Mouse (Mus musculus): Measurements from ENCODE around the gene Cox17. TPM values are rescaled to one million over a fixed set of nuclear protein-coding genes. Genes with fewer than 3 reads are reported as not detected.

The Cox17 gene
- polyA plus RNA-seq, 1 experiment from 2014 or later: 113 TPM

DNA sequence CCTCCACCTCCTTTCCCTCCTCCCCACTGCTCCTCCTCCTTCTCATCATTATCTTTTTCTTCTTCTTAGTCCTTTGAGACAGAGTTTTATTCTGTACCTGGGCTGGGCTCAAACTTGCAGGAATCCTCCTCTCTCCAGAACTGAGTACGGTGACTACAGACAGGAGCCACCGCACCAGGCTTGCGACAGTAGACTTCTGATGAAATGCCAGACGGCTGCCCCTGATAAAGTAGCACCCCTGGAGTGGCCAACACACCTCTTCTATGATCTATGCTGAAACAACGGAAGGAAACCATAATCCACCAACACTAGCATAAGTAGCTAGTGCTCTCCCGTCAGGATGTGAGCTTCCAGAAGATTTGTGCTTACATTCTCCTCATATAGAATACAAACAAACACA, 40.6 kb downstream of the Cox17 start:
- 85% methylated on average over 6 of the region's 6 CpGs for WGBS
- H3K27me3 ChIP-seq (ENCODE audit: control insufficient read depth, insufficient read depth, low read length): no peaks in the 10 kb centered on the region
- no peak overlapping the region for H3K4me2 ChIP-seq (ENCODE audit: low read depth)
- H3K36me3 ChIP-seq (ENCODE audit: control insufficient read depth, insufficient read depth, low read length): no peaks in the 10 kb centered on the region
- ATAC-seq (ENCODE audit: insufficient read depth, low FRiP score, low TSS enrichment) (no peak), DNase-seq (ENCODE audit: low spot score) (no peak)
- no peak overlapping the region for H3K9ac ChIP-seq (ENCODE audit: low read length)
- no peak overlapping the region for H3K4me3 ChIP-seq (ENCODE audit: low read depth, low read length)
- no peaks in the 10 kb centered on the region for H3K9me3 ChIP-seq (ENCODE audit: control insufficient read depth, low read length)
- H3K27ac ChIP-seq (ENCODE audit: low read depth, low read length): no peak overlapping the region
- H3K4me1 ChIP-seq (ENCODE audit: control insufficient read depth, insufficient read depth, low read length): no peaks in the 10 kb centered on the region

DNA sequence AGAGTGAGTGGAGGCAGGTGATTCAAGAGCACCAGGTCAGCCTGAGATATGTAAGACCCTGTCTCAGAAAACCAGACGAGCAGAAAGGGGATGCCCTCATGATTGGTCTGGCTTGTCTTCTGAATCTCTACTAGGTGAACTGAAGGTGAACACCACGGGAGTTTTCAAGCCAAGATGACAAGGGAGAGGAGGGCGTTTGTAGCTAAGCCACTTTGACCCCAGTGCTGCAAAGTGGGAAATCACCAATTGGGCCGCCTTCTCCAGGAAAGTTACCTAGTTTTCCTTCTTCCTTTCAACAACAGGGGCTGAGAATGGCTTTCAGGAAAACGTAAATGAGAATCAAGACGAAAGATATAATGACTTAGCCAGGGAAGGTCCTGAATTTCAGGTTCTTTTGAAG, 42.0 kb downstream of the Cox17 start:
- no peak overlapping the region for H3K27ac ChIP-seq (ENCODE audit: low read depth, low read length)
- no peaks in the 10 kb centered on the region for H3K36me3 ChIP-seq (ENCODE audit: control insufficient read depth, insufficient read depth, low read length)
- H3K27me3 ChIP-seq (ENCODE audit: control insufficient read depth, insufficient read depth, low read length): no peaks in the 10 kb centered on the region
- no peaks in the 10 kb centered on the region for H3K4me1 ChIP-seq (ENCODE audit: control insufficient read depth, insufficient read depth, low read length)
- DNase-seq (ENCODE audit: low spot score) (no peak), ATAC-seq (ENCODE audit: insufficient read depth, low FRiP score, low TSS enrichment) (no peak)
- H3K9me3 ChIP-seq (ENCODE audit: control insufficient read depth, low read length): no peaks in the 10 kb centered on the region
- H3K4me2 ChIP-seq (ENCODE audit: low read depth): no peak overlapping the region
- H3K4me3 ChIP-seq (ENCODE audit: low read depth, low read length): no peak overlapping the region
- no peak overlapping the region for H3K9ac ChIP-seq (ENCODE audit: low read length)
- 78% methylated on average over 6 of the region's 6 CpGs for WGBS

DNA sequence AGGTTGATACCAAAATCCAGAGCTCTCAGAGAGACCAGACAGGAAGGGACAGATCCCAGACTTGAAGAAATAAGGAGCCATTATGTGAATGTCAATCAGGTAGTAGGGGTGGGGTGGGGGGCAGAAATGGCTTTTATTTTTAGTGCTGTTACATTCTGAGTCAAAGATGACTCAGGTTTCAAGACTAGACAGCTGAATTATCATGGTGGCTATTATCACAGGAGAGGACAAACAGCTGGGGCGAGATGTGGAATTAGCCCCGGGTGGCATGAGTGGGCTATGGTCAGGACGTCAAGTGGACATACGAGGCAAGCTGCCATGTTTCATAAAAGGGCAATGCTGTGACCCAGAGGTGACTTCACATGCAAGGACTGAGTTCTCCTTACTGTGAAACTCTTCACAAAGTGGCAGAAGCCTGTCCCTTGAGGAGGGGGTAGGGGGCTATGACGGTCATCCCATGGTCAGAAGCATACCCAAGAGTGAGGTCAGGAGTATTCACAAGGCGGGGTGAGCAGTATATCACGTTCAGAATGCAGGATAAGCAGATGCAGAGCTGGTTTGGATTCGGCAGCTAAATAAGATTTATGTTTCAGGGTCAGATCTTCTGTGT, 42.6 kb downstream of the Cox17 start:
- Histone ChIP-seq H3K36me3 (ENCODE audit: control insufficient read depth, insufficient read depth, low read length) (no peaks in the 10 kb centered on the region), H3K9ac (ENCODE audit: low read length) (no peak overlapping the region), H3K27ac (ENCODE audit: low read depth, low read length) (no peak overlapping the region), H3K4me2 (ENCODE audit: low read depth) (no peak overlapping the region), H3K4me3 (ENCODE audit: low read depth, low read length) (no peak overlapping the region), H3K4me1 (ENCODE audit: control insufficient read depth, insufficient read depth, low read length) (no peaks in the 10 kb centered on the region), H3K9me3 (ENCODE audit: control insufficient read depth, low read length) (no peaks in the 10 kb centered on the region), H3K27me3 (ENCODE audit: control insufficient read depth, insufficient read depth, low read length) (no peaks in the 10 kb centered on the region)
- no peak for DNase-seq (ENCODE audit: low spot score)
- WGBS: 72% methylated on average over 8 of the region's 8 CpGs
- no peak for ATAC-seq (ENCODE audit: insufficient read depth, low FRiP score, low TSS enrichment)

- Histone ChIP-seq H3K27me3 (ENCODE audit: control insufficient read depth, insufficient read depth, low read length) (no peaks in the 10 kb centered on the region), H3K4me1 (ENCODE audit: control insufficient read depth, insufficient read depth, low read length) (no peaks in the 10 kb centered on the region), H3K4me3 (ENCODE audit: low read depth, low read length) (no peak overlapping the region), H3K4me2 (ENCODE audit: low read depth) (no peak overlapping the region), H3K36me3 (ENCODE audit: control insufficient read depth, insufficient read depth, low read length) (no peaks in the 10 kb centered on the region), H3K9me3 (ENCODE audit: control insufficient read depth, low read length) (no peaks in the 10 kb centered on the region), H3K9ac (ENCODE audit: low read length) (no peak overlapping the region), H3K27ac (ENCODE audit: low read depth, low read length) (no peak overlapping the region)
- DNase-seq (ENCODE audit: low spot score) (no peak), ATAC-seq (ENCODE audit: insufficient read depth, low FRiP score, low TSS enrichment) (no peak)
- 90% methylated on average over 7 of the region's 7 CpGs for WGBS
Observed at GRCm38 (mm10) chr16:38390322-38390721, 43.5 kb downstream of the Cox17 start.

DNA sequence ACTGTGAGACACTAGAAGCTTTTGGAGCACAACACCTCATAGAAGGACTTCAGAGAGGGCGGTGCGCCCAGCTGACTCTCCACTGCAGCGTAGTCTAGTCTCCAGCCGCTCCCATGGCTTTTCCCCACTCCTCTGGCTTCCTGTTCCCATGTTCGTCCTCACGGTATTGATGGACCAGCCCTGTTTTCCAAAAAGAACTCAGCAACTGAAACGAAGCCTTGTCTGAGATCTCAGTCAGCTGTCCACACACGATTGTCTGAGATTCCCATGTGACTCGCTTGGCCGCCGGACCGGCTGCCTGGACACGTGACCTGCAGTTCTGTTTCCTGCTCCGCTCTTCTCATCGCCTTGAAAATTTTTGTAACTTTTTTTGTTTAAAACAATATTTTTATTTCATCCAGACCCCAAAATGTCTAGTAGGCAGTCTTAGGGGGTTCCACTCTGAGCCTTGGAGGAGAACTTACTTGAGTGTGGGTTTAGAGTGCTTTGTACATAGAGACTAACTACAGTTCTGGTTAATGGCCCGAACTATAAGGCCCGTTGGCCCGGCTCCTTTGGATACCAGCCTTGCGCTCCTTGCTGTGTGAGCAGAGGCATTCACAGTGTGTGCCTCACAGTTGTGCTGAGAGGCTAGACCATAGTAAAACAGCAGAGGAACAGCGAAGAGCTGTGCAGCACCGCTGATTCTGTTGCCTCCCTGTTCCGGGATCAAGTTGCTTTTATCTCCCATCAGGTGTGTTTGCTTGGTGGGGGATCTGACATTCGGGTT, 45.5 kb downstream of the Cox17 start:
- DNase-seq (ENCODE audit: low spot score) (no peak), ATAC-seq (ENCODE audit: insufficient read depth, low FRiP score, low TSS enrichment) (no peak)
- Histone ChIP-seq H3K9ac (ENCODE audit: low read length) (no peak overlapping the region), H3K36me3 (ENCODE audit: control insufficient read depth, insufficient read depth, low read length) (no peaks in the 10 kb centered on the region), H3K4me3 (ENCODE audit: low read depth, low read length) (no peak overlapping the region), H3K4me1 (ENCODE audit: control insufficient read depth, insufficient read depth, low read length) (no peaks in the 10 kb centered on the region), H3K27me3 (ENCODE audit: control insufficient read depth, insufficient read depth, low read length) (no peaks in the 10 kb centered on the region), H3K9me3 (ENCODE audit: control insufficient read depth, low read length) (no peaks in the 10 kb centered on the region), H3K4me2 (ENCODE audit: low read depth) (no peak overlapping the region), H3K27ac (ENCODE audit: low read depth, low read length) (no peak overlapping the region)
- WGBS: 83% methylated on average over 23 of the region's 23 CpGs

DNA sequence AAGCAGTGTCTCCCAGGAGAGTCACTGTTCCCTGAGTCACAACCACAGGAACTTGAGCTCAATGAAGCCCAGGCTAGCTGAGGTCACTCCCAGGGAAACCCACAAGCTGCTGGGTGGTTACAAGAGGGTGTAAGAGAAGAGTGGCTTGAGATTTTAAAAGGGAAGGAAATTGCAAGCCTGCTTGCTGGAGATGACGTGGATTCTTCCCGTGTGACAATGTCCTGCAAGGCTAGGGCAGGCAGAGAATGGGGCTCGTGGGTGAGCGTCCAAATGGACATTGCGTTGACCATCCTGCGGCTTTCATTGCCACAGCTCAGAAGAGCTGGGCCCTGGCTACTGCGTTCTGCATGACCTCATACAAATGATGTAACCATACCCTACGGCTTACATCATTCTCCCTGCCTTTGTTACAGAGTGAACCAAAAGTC, 47.4 kb downstream of the Cox17 start:
- no peak overlapping the region for H3K9ac ChIP-seq (ENCODE audit: low read length)
- H3K4me2 ChIP-seq (ENCODE audit: low read depth): no peak overlapping the region
- no peaks in the 10 kb centered on the region for H3K27me3 ChIP-seq (ENCODE audit: control insufficient read depth, insufficient read depth, low read length)
- DNase-seq (ENCODE audit: low spot score): no peak
- H3K9me3 ChIP-seq (ENCODE audit: control insufficient read depth, low read length): no peaks in the 10 kb centered on the region
- no peak overlapping the region for H3K27ac ChIP-seq (ENCODE audit: low read depth, low read length)
- 91% methylated on average over 8 of the region's 8 CpGs for WGBS
- H3K4me1 ChIP-seq (ENCODE audit: control insufficient read depth, insufficient read depth, low read length): no peaks in the 10 kb centered on the region
- H3K36me3 ChIP-seq (ENCODE audit: control insufficient read depth, insufficient read depth, low read length): no peaks in the 10 kb centered on the region
- ATAC-seq (ENCODE audit: insufficient read depth, low FRiP score, low TSS enrichment): no peak
- no peak overlapping the region for H3K4me3 ChIP-seq (ENCODE audit: low read depth, low read length)

GRCm38 (mm10) chr16:38395060-38395730, 48.4 kb downstream of the Cox17 start:
- Histone ChIP-seq H3K36me3 (ENCODE audit: control insufficient read depth, insufficient read depth, low read length) (no peaks in the 10 kb centered on the region), H3K9me3 (ENCODE audit: control insufficient read depth, low read length) (no peaks in the 10 kb centered on the region), H3K4me1 (ENCODE audit: control insufficient read depth, insufficient read depth, low read length) (0 out of 2 replicates have a peak, but pooled peaks cover 2% of the 10 kb centered on the region), H3K27ac (ENCODE audit: low read depth, low read length) (no peak overlapping the region), H3K27me3 (ENCODE audit: control insufficient read depth, insufficient read depth, low read length) (no peaks in the 10 kb centered on the region), H3K9ac (ENCODE audit: low read length) (no peak overlapping the region), H3K4me2 (ENCODE audit: low read depth) (no peak overlapping the region), H3K4me3 (ENCODE audit: low read depth, low read length) (no peak overlapping the region)
- 75% methylated on average over 6 of the region's 6 CpGs for WGBS
- ATAC-seq (ENCODE audit: insufficient read depth, low FRiP score, low TSS enrichment) (no peak), DNase-seq (ENCODE audit: low spot score) (no peak)

DNA sequence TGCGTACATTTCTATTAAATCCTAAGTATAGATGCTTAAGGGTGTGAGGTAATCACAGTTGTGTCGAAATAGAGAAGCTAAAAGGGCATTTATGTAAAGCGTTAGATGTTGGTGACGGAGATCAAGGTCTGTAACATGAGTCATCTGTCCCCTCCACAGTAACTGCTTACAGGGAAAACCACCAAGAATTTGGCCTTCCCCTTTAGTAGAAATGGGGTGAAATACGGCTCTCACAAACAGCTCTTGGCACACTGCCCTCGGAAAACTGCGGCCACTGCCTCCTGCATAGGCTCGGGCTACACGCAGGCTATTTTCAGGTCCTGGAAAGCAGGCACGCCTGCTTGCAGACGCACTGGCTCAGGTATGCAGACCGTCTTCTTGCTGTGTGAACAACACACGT, 49.4 kb downstream of the Cox17 start:
- no peak overlapping the region for H3K27ac ChIP-seq (ENCODE audit: low read depth, low read length)
- 81% methylated on average over 13 of the region's 13 CpGs for WGBS
- no peaks in the 10 kb centered on the region for H3K27me3 ChIP-seq (ENCODE audit: control insufficient read depth, insufficient read depth, low read length)
- 0 out of 2 replicates have a peak, but pooled peaks cover 2% of the 10 kb centered on the region for H3K4me1 ChIP-seq (ENCODE audit: control insufficient read depth, insufficient read depth, low read length)
- no peak overlapping the region for H3K4me2 ChIP-seq (ENCODE audit: low read depth)
- no peaks in the 10 kb centered on the region for H3K9me3 ChIP-seq (ENCODE audit: control insufficient read depth, low read length)
- no peak for ATAC-seq (ENCODE audit: insufficient read depth, low FRiP score, low TSS enrichment)
- H3K9ac ChIP-seq (ENCODE audit: low read length): no peak overlapping the region
- H3K4me3 ChIP-seq (ENCODE audit: low read depth, low read length): no peak overlapping the region
- DNase-seq (ENCODE audit: low spot score): no peak
- no peaks in the 10 kb centered on the region for H3K36me3 ChIP-seq (ENCODE audit: control insufficient read depth, insufficient read depth, low read length)
